Mouse (Mus musculus): ENCODE measurements around the gene Il1b. TPM values are rescaled to one million over a fixed set of nuclear protein-coding genes. Genes with fewer than 3 reads are reported as not detected.

The Il1b gene
- polyA plus RNA-seq, 1 experiment from 2014 or later = 0.30 TPM

DNA sequence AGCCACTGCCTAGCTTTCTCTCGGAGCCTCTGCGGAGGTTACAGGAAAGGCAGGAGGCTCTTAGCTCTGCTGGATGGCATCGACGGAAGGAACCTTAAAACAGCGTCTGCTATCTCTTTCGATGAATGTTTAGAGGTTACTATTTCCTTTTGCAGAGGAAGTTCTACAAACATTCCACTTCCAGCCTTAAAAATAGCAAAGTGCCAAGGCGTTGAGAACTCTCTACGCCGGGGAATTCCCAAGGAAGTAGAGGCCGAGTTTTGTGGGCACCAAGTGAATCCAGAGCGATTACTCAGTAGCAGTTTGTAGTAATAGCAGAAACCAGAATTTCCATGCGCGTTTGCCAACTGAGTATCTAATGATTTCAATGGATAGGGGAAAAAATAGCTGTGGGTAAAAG lies 40.4 kb downstream of the Il1b start:
- 79% methylated on average over 13 of the region's 13 CpGs for WGBS
- peaks cover 2% of the 10 kb centered on the region; the same call in 1 of the 2 replicates for H3K9me3 ChIP-seq (ENCODE audit: low read length)
- H3K4me3 ChIP-seq (ENCODE audit: low read length) = no peak overlapping the region
- no peak for ATAC-seq (ENCODE audit: low FRiP score, low TSS enrichment)
- H3K27ac ChIP-seq (ENCODE audit: low read length) = no peak overlapping the region
- H3K27me3 ChIP-seq (ENCODE audit: insufficient read depth, low read length) = no peaks in the 10 kb centered on the region
- H3K4me2 ChIP-seq (replicated peaks; ENCODE audit: low read depth, low read length) = no peak overlapping the region
- H3K36me3 ChIP-seq (ENCODE audit: insufficient read depth, low read length) = no peaks in the 10 kb centered on the region
- H3K4me1 ChIP-seq (ENCODE audit: insufficient read depth, low read length) = 0 out of 2 replicates have a peak, but pooled peaks cover 4% of the 10 kb centered on the region
- no peak overlapping the region for H3K9ac ChIP-seq (replicated peaks; ENCODE audit: low read length)

GRCm38 (mm10) chr2:129330024-129330423 lies 40.9 kb downstream of the Il1b start:
- peaks cover 4% of the 10 kb centered on the region; the same call in 1 of the 2 replicates for H3K9me3 ChIP-seq (ENCODE audit: low read length)
- no peaks in the 10 kb centered on the region for H3K36me3 ChIP-seq (ENCODE audit: insufficient read depth, low read length)
- H3K4me2 ChIP-seq (replicated peaks; ENCODE audit: low read depth, low read length) = no peak overlapping the region
- H3K9ac ChIP-seq (replicated peaks; ENCODE audit: low read length) = no peak overlapping the region
- WGBS = 59% methylated on average over 7 of the region's 7 CpGs
- no peaks in the 10 kb centered on the region for H3K27me3 ChIP-seq (ENCODE audit: insufficient read depth, low read length)
- 0 out of 2 replicates have a peak, but pooled peaks cover 4% of the 10 kb centered on the region for H3K4me1 ChIP-seq (ENCODE audit: insufficient read depth, low read length)
- no peak for ATAC-seq (ENCODE audit: low FRiP score, low TSS enrichment)
- H3K4me3 ChIP-seq (ENCODE audit: low read length) = no peak overlapping the region
- no peak overlapping the region for H3K27ac ChIP-seq (ENCODE audit: low read length)

DNA sequence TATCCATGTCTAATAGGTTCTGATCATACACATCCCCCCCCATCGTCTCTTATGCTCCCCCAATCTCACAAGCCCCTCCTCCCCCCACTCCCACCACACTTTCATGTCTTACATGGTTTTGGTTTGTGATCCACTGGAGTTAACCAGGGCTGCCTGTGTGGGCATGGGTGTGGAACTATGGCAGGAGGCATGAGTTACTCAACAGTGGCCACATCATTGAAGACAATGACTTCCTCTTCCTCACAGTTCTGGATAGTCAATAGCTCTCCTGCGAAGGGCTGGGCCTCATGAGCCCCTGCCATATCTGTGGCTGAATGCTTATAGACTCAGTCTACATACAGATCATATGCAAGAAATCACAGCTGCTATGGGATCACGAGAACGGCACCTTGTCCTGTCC lies 42.7 kb downstream of the Il1b start:
- Histone ChIP-seq H3K27me3 (ENCODE audit: insufficient read depth, low read length) (no peaks in the 10 kb centered on the region), H3K4me2 (replicated peaks; ENCODE audit: low read depth, low read length) (no peak overlapping the region), H3K4me1 (ENCODE audit: insufficient read depth, low read length) (0 out of 2 replicates have a peak, but pooled peaks cover 4% of the 10 kb centered on the region), H3K27ac (ENCODE audit: low read length) (no peak overlapping the region), H3K9me3 (ENCODE audit: low read length) (peaks cover 4% of the 10 kb centered on the region; the same call in 1 of the 2 replicates), H3K9ac (replicated peaks; ENCODE audit: low read length) (no peak overlapping the region), H3K4me3 (ENCODE audit: low read length) (no peak overlapping the region), H3K36me3 (ENCODE audit: insufficient read depth, low read length) (no peaks in the 10 kb centered on the region)
- 91% methylated on average over 4 of the region's 4 CpGs for WGBS
- ATAC-seq (ENCODE audit: low FRiP score, low TSS enrichment) = no peak

GRCm38 (mm10) chr2:129324216-129324615 lies 46.7 kb downstream of the Il1b start:
- Histone ChIP-seq H3K4me3 (ENCODE audit: low read length) (no peak overlapping the region), H3K4me2 (replicated peaks; ENCODE audit: low read depth, low read length) (no peak overlapping the region), H3K9me3 (ENCODE audit: low read length) (peaks cover 4% of the 10 kb centered on the region; the same call in 1 of the 2 replicates), H3K27me3 (ENCODE audit: insufficient read depth, low read length) (no peaks in the 10 kb centered on the region), H3K27ac (ENCODE audit: low read length) (no peak overlapping the region), H3K4me1 (ENCODE audit: insufficient read depth, low read length) (no peaks in the 10 kb centered on the region), H3K36me3 (ENCODE audit: insufficient read depth, low read length) (no peaks in the 10 kb centered on the region), H3K9ac (replicated peaks; ENCODE audit: low read length) (no peak overlapping the region)
- no peak for ATAC-seq (ENCODE audit: low FRiP score, low TSS enrichment)
- WGBS = 81% methylated on average over 3 of the region's 3 CpGs

GRCm38 (mm10) chr2:129322117-129322635 lies 48.8 kb downstream of the Il1b start:
- WGBS = 51% methylated on average over 1 of the region's 1 CpGs
- H3K27me3 ChIP-seq (ENCODE audit: insufficient read depth, low read length) = no peaks in the 10 kb centered on the region
- H3K4me3 ChIP-seq (ENCODE audit: low read length) = no peak overlapping the region
- H3K27ac ChIP-seq (ENCODE audit: low read length) = no peak overlapping the region
- H3K4me1 ChIP-seq (ENCODE audit: insufficient read depth, low read length) = no peaks in the 10 kb centered on the region
- H3K36me3 ChIP-seq (ENCODE audit: insufficient read depth, low read length) = no peaks in the 10 kb centered on the region
- no peak for ATAC-seq (ENCODE audit: low FRiP score, low TSS enrichment)
- H3K4me2 ChIP-seq (replicated peaks; ENCODE audit: low read depth, low read length) = no peak overlapping the region
- peaks cover 4% of the 10 kb centered on the region; the same call in 1 of the 2 replicates for H3K9me3 ChIP-seq (ENCODE audit: low read length)
- no peak overlapping the region for H3K9ac ChIP-seq (replicated peaks; ENCODE audit: low read length)

DNA sequence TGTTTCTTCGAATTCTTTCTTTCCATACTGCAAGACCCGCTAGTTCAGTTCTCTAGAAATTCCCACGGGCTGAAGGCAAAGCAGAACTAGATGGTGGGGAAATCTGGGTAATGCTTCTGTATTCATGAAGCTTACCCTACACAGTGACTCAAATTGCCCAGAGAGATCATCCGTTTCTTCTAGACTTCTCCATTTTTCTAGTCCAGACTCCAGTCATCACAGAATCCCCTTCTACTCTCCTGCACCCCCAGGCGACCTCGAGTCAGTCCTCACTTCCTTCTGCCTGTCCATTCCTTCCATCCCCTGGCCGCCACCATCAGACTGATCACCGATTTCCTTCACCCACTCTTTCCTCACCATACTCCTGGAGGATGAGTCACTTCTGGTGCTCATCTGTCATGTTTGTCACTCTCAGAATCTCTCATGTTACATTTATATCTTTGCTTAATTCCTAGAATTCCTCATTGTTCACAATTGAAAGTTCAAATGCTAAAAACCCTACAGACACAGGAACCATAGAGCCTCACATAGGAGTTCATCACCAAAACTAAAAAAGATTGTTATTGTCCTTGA lies 50.8 kb downstream of the Il1b start:
- 83% methylated on average over 8 of the region's 8 CpGs for WGBS
- Histone ChIP-seq H3K4me1 (ENCODE audit: insufficient read depth, low read length) (no peaks in the 10 kb centered on the region), H3K27ac (ENCODE audit: low read length) (no peak overlapping the region), H3K9me3 (ENCODE audit: low read length) (no peaks in the 10 kb centered on the region), H3K4me3 (ENCODE audit: low read length) (no peak overlapping the region), H3K4me2 (replicated peaks; ENCODE audit: low read depth, low read length) (no peak overlapping the region), H3K27me3 (ENCODE audit: insufficient read depth, low read length) (no peaks in the 10 kb centered on the region), H3K9ac (replicated peaks; ENCODE audit: low read length) (no peak overlapping the region), H3K36me3 (ENCODE audit: insufficient read depth, low read length) (no peaks in the 10 kb centered on the region)
- no peak for ATAC-seq (ENCODE audit: low FRiP score, low TSS enrichment)

GRCm38 (mm10) chr2:129315831-129316230 lies 55.1 kb downstream of the Il1b start:
- Histone ChIP-seq H3K36me3 (ENCODE audit: insufficient read depth, low read length) (no peaks in the 10 kb centered on the region), H3K9me3 (ENCODE audit: low read length) (no peaks in the 10 kb centered on the region)

DNA sequence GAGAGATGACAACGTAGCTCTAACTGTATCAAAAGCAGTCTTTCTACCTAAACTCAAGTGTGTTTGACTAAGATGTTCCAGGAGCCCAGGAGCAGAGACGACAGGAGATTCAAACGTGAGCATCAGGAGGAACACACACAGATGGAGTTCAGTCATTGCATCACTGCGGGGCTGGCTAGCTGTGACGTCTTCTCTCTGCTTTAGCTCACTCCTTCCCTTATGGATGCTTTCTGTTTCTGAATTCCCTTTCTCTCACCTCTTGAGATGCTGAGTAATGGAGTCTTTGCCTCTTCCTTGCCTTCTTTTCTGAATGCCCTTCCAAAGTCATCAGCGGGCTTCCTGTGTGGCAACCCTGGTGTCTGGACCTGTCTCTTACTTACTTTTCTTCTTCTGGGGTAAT lies 56.1 kb downstream of the Il1b start:
- no peak overlapping the region for H3K4me3 ChIP-seq (ENCODE audit: low read length)
- H3K27ac ChIP-seq (ENCODE audit: low read length) = no peak overlapping the region
- no peak for ATAC-seq (ENCODE audit: low FRiP score, low TSS enrichment)
- no peak overlapping the region for H3K4me2 ChIP-seq (replicated peaks; ENCODE audit: low read depth, low read length)
- H3K27me3 ChIP-seq (ENCODE audit: insufficient read depth, low read length) = no peaks in the 10 kb centered on the region
- WGBS = 81% methylated on average over 6 of the region's 6 CpGs
- no peaks in the 10 kb centered on the region for H3K4me1 ChIP-seq (ENCODE audit: insufficient read depth, low read length)
- H3K9me3 ChIP-seq (ENCODE audit: low read length) = no peaks in the 10 kb centered on the region
- H3K9ac ChIP-seq (replicated peaks; ENCODE audit: low read length) = no peak overlapping the region
- H3K36me3 ChIP-seq (ENCODE audit: insufficient read depth, low read length) = no peaks in the 10 kb centered on the region

More at GRCm38 (mm10) chr2:129315831-129316230, 55.1 kb downstream of the Il1b start:
- H3K27ac ChIP-seq (ENCODE audit: low read length) = no peak overlapping the region
- H3K9ac ChIP-seq (replicated peaks; ENCODE audit: low read length) = no peak overlapping the region
- no peaks in the 10 kb centered on the region for H3K27me3 ChIP-seq (ENCODE audit: insufficient read depth, low read length)
- H3K4me1 ChIP-seq (ENCODE audit: insufficient read depth, low read length) = no peaks in the 10 kb centered on the region
- no peak for ATAC-seq (ENCODE audit: low FRiP score, low TSS enrichment)
- H3K4me2 ChIP-seq (replicated peaks; ENCODE audit: low read depth, low read length) = no peak overlapping the region
- H3K4me3 ChIP-seq (ENCODE audit: low read length) = no peak overlapping the region
- 67% methylated on average over 4 of the region's 4 CpGs for WGBS

All from kidney, embryonic 16.5 days (tissue).